8 mouse cellular contexts compared by ENCODE assay signal in genomic region chr3:100682841-100683240, GRCm38 (mm10). TPM values are rescaled to one million over a fixed set of nuclear protein-coding genes. Genes with fewer than 3 reads are reported as not detected.
DNase-seq lines count a peak whose midpoint lies in the region; ATAC-seq and TF ChIP-seq lines count a peak whose summit lies in the region.

No protein-coding gene starts in this region.

- TF ChIP-seq CTCF in small intestine, adult 2 months (IDR thresholded peaks at IDR 0.05; ENCODE audit: extremely low read depth, insufficient read length, insufficient replicate concordance, low read depth, low read length), result no peak

- no peak for DNase-seq in limb, embryonic 10.5 days (ENCODE audit: low spot score)
- no peak for DNase-seq in frontal cortex, postnatal 36 days (ENCODE audit: low spot score in 2 of 2)
- no peak for DNase-seq in urinary bladder, postnatal 25 days (ENCODE audit: low spot score)
- DNase-seq in left cerebral cortex, postnatal 10 days (ENCODE audit: extremely low spot score in 1 of 2, low spot score in 2 of 2), result no peak

- no peak overlapping the region for H3K27ac ChIP-seq in embryonic facial prominence, embryonic 15.5 days (replicated peaks)
- no peak overlapping the region for H3K27ac ChIP-seq in limb, embryonic 10.5 days
- no peak overlapping the region for H3K27ac ChIP-seq in small intestine, adult 2 months (ENCODE audit: insufficient read depth, low read depth, low read length)

- TF ChIP-seq POLR2A in small intestine, adult 2 months (IDR thresholded peaks at IDR 0.05; ENCODE audit: low read depth, low read length), result no peak

- no peaks in the 10 kb centered on the region for H3K27me3 ChIP-seq in megakaryocyte, embryonic 14.5 days (replicated peaks)
- H3K27me3 ChIP-seq in embryonic facial prominence, embryonic 15.5 days, result no peaks in the 10 kb centered on the region
- no peaks in the 10 kb centered on the region for H3K27me3 ChIP-seq in limb, embryonic 10.5 days (ENCODE audit: low read depth, poor library complexity, severe bottlenecking)
- H3K27me3 ChIP-seq in small intestine, adult 2 months (ENCODE audit: control insufficient read depth, insufficient read depth, low read length), result no peaks in the 10 kb centered on the region

- intact Hi-C loops in left cerebral cortex, postnatal 10 days (cut with DNase I), result loop anchor here (5.0 kb wide), 1 partner anchor 111 kb away; no protein-coding TSS in a partner anchor

- peaks cover 12% of the 10 kb centered on the region for H3K36me3 ChIP-seq in megakaryocyte, embryonic 14.5 days (replicated peaks; ENCODE audit: low read length)
- no peaks in the 10 kb centered on the region for H3K36me3 ChIP-seq in embryonic facial prominence, embryonic 15.5 days
- peaks cover 6% of the 10 kb centered on the region; the same call in 1 of the 2 replicates for H3K36me3 ChIP-seq in limb, embryonic 10.5 days
- no peaks in the 10 kb centered on the region for H3K36me3 ChIP-seq in small intestine, adult 2 months (ENCODE audit: control insufficient read depth, insufficient read depth, low read length)

- H3K9ac ChIP-seq in embryonic facial prominence, embryonic 15.5 days, result no peak overlapping the region

- no peak for ATAC-seq in megakaryocyte, adult 5-6 weeks (ENCODE audit: poor library complexity, severe bottlenecking)
- ATAC-seq in embryonic facial prominence, embryonic 15.5 days (ENCODE audit: insufficient number of reproducible peaks, low FRiP score, low TSS enrichment, low read depth), result no peak

- WGBS in embryonic facial prominence, embryonic 15.5 days, result 9% methylated on average over 3 of the region's 3 CpGs
- 16% methylated on average over 3 of the region's 3 CpGs for WGBS in limb, embryonic 10.5 days
- 10% methylated on average over 3 of the region's 3 CpGs for WGBS in small intestine, adult 2 months

- no peaks in the 10 kb centered on the region for H3K9me3 ChIP-seq in megakaryocyte, embryonic 14.5 days
- H3K9me3 ChIP-seq in embryonic facial prominence, embryonic 15.5 days (replicated peaks), result no peaks in the 10 kb centered on the region
- H3K9me3 ChIP-seq in limb, embryonic 10.5 days (replicated peaks), result no peaks in the 10 kb centered on the region

- H3K4me2 ChIP-seq in embryonic facial prominence, embryonic 15.5 days (replicated peaks), result peak overlapping the region; percentile 88

- H3K4me3 ChIP-seq in megakaryocyte, embryonic 14.5 days (replicated peaks), result peak overlapping the region; percentile 95
- peak overlapping the region; percentile 34 for H3K4me3 ChIP-seq in embryonic facial prominence, embryonic 15.5 days (replicated peaks)
- H3K4me3 ChIP-seq in limb, embryonic 10.5 days, result peak overlapping the region; percentile 82
- H3K4me3 ChIP-seq in small intestine, adult 2 months (ENCODE audit: low read depth, low read length), result peak overlapping the region; percentile 52

- H3K4me1 ChIP-seq in megakaryocyte, embryonic 14.5 days, result peaks cover 60% of the 10 kb centered on the region
- H3K4me1 ChIP-seq in embryonic facial prominence, embryonic 15.5 days, result peaks cover 22% of the 10 kb centered on the region
- H3K4me1 ChIP-seq in limb, embryonic 10.5 days, result peaks cover 53% of the 10 kb centered on the region
- peaks cover 19% of the 10 kb centered on the region for H3K4me1 ChIP-seq in small intestine, adult 2 months (ENCODE audit: control insufficient read depth, insufficient read depth, insufficient read length, low read length)

RNA-seq across cellular contexts. Expression of gene Man1a2, which starts 2.5 kb away (rescaled TPM):
- polyA plus RNA-seq in megakaryocyte, embryonic 14.5 days (2012; ENCODE audit: insufficient read depth, low replicate concordance), result 20.6 and 43.4 TPM in 2 replicates
- total RNA-seq in megakaryocyte, adult 5-6 weeks (2015), result 14.8 and 16.2 TPM in 2 replicates
- 40.0 and 47.9 TPM in 2 replicates for total RNA-seq in megakaryocyte, adult 5-6 weeks (2017)
- 75.5 and 78.2 TPM in 2 replicates for polyA plus RNA-seq in embryonic facial prominence, embryonic 15.5 days (2015; fragmentation: Nextera tagmentation; extraction: Ambion mirVana)
- polyA plus RNA-seq in limb, embryonic 10.5 days (2016; fragmentation: Nextera tagmentation; extraction: Ambion mirVana), result 67.1 and 74.9 TPM in 2 replicates
- polyA plus RNA-seq in small intestine, adult 2 months (2012; rRNA removed), result 26.4 and 31.1 TPM in 2 replicates
- 100 to 1,000 TPM; 112 to 118 TPM for total RNA-seq in left cerebral cortex, postnatal 10 days (2021)

Comparison
In these comparisons a context has a peak if more than half of its experiments do, and no peak if none do; other contexts are left out.
1. H3K4me3 ChIP-seq: peak in every context shown above with its lines; median percentile 95 in megakaryocyte, embryonic 14.5 days; 82 in limb, embryonic 10.5 days; 52 in small intestine, adult 2 months; 34 in embryonic facial prominence, embryonic 15.5 days.